10 mouse cellular contexts compared by ENCODE assay signal in genomic region chr14:20144093-20144492, GRCm38 (mm10). TPM values are rescaled to one million over a fixed set of nuclear protein-coding genes. Genes with fewer than 3 reads are reported as not detected.
DNase-seq lines count a peak whose midpoint lies in the region; ATAC-seq and TF ChIP-seq lines count a peak whose summit lies in the region.
"Had no signal": no experiment of that assay in that cellular context is flagged by ENCODE, and none has a peak within 500 bp of the region (broad histone marks: within the 10 kb centered on the region; RNA-seq: fewer than 3 reads in every experiment).

No protein-coding gene starts in this region.

- H3K9ac ChIP-seq in forebrain, postnatal 0 days: no peak overlapping the region
- no peak overlapping the region for H3K9ac ChIP-seq in limb, embryonic 14.5 days (ENCODE audit: low read depth, low read length, severe bottlenecking)
- H3K9ac ChIP-seq: embryonic facial prominence, embryonic 12.5 days; stomach, embryonic 15.5 days had no signal

- no peaks in the 10 kb centered on the region for H3K4me1 ChIP-seq in forebrain, postnatal 0 days (ENCODE audit: insufficient read depth)
- no peaks in the 10 kb centered on the region for H3K4me1 ChIP-seq in limb, embryonic 14.5 days (ENCODE audit: control insufficient read depth, insufficient read depth, low read length)
- H3K4me1 ChIP-seq: embryonic facial prominence, embryonic 12.5 days had no signal

- WGBS in forebrain, postnatal 0 days: 29% methylated on average over 4 of the region's 4 CpGs
- 40% methylated on average over 4 of the region's 4 CpGs for WGBS in limb, embryonic 14.5 days

- H3K4me3 ChIP-seq in forebrain, postnatal 0 days (ENCODE audit: low read depth, low read length): no peak overlapping the region
- no peak overlapping the region for H3K4me3 ChIP-seq in limb, embryonic 14.5 days (replicated peaks; ENCODE audit: low read length)
- H3K4me3 ChIP-seq: embryonic facial prominence, embryonic 12.5 days; stomach, embryonic 15.5 days had no signal

- no peak overlapping the region for H3K4me2 ChIP-seq in forebrain, postnatal 0 days (ENCODE audit: low read depth)
- no peak overlapping the region for H3K4me2 ChIP-seq in limb, embryonic 14.5 days (replicated peaks; ENCODE audit: low read depth, low read length, severe bottlenecking)
- H3K4me2 ChIP-seq: embryonic facial prominence, embryonic 12.5 days; stomach, embryonic 15.5 days had no signal

- no peaks in the 10 kb centered on the region for H3K9me3 ChIP-seq in forebrain, postnatal 0 days (ENCODE audit: low read length)
- no peaks in the 10 kb centered on the region for H3K9me3 ChIP-seq in limb, embryonic 14.5 days (ENCODE audit: control insufficient read depth, low read length)
- H3K9me3 ChIP-seq: embryonic facial prominence, embryonic 12.5 days; stomach, embryonic 15.5 days had no signal

- TF ChIP-seq POLR2A in limb, embryonic 14.5 days (IDR thresholded peaks at IDR 0.05; ENCODE audit: borderline replicate concordance, extremely low read depth, insufficient read depth, insufficient read length): no peak

- ATAC-seq in cerebellum, adult (ENCODE audit: insufficient number of reproducible peaks, low FRiP score, low TSS enrichment): no peak
- peak; percentile 66 for ATAC-seq in forebrain, postnatal 0 days
- ATAC-seq in limb, embryonic 14.5 days (ENCODE audit: low FRiP score, low read depth): peak; percentile 44; the same call in 1 of the 2 replicates

- no peak for TF ChIP-seq CTCF in forebrain, postnatal 0 days (IDR thresholded peaks at IDR 0.05; ENCODE audit: low read depth)

- peak; percentile 9 for DNase-seq in cerebellum, adult 9-11 months
- peak; percentile 82 for DNase-seq in brain, adult 2 months (ENCODE audit: low read depth, low spot score)
- peak; percentile 4 for DNase-seq in forebrain, postnatal 0 days
- no peak for DNase-seq in limb, embryonic 14.5 days (ENCODE audit: low spot score)
- no peak for DNase-seq in T-cell, adult 2 months (ENCODE audit: low spot score)
- DNase-seq in ovary, postnatal 36 days (ENCODE audit: low spot score): no peak
- DNase-seq in thymus, postnatal 10 days (ENCODE audit: low spot score in 2 of 2): no peak

- no peaks in the 10 kb centered on the region for H3K36me3 ChIP-seq in forebrain, postnatal 0 days (ENCODE audit: insufficient read depth)
- H3K36me3 ChIP-seq in limb, embryonic 14.5 days (ENCODE audit: control insufficient read depth, insufficient read depth, low read length): 0 out of 2 replicates have a peak, but pooled peaks cover 8% of the 10 kb centered on the region
- H3K36me3 ChIP-seq: stomach, embryonic 15.5 days had no signal

- H3K27ac ChIP-seq in forebrain, postnatal 0 days (ENCODE audit: low read depth, low read length): no peak overlapping the region; the same call in 1 of the 2 replicates
- H3K27ac ChIP-seq in limb, embryonic 14.5 days (replicated peaks; ENCODE audit: low read depth, low read length): peak overlapping the region; percentile 52
- H3K27ac ChIP-seq: embryonic facial prominence, embryonic 12.5 days; stomach, embryonic 15.5 days had no signal

- no peaks in the 10 kb centered on the region for H3K27me3 ChIP-seq in forebrain, postnatal 0 days (ENCODE audit: insufficient read depth, low read length)
- H3K27me3 ChIP-seq in limb, embryonic 14.5 days (ENCODE audit: control insufficient read depth, insufficient read depth, low read length): no peaks in the 10 kb centered on the region
- H3K27me3 ChIP-seq: embryonic facial prominence, embryonic 12.5 days; stomach, embryonic 15.5 days had no signal

RNA-seq across cellular contexts. Expression of gene Saysd1, which starts 5.8 kb away (rescaled TPM):
- 5.6 and 7.8 TPM in 2 replicates for total RNA-seq in forebrain, postnatal 0 days (2014; rRNA removed)
- 12.2 and 16.5 TPM in 2 replicates for polyA plus RNA-seq in forebrain, postnatal 0 days (2015; fragmentation: Nextera tagmentation; extraction: Ambion mirVana)
- polyA plus RNA-seq in limb, embryonic 14.5 days (2012; rRNA removed): 8.9 and 9.7 TPM in 2 replicates
- 14.1 and 15.6 TPM in 2 replicates for polyA plus RNA-seq in limb, embryonic 14.5 days (2014; fragmentation: Nextera tagmentation; extraction: Ambion mirVana)

RNA-seq across cellular contexts. Expression of gene Kcnk5, which starts 37.5 kb away (rescaled TPM):
- 0.76 and 1.0 TPM in 2 replicates for total RNA-seq in forebrain, postnatal 0 days (2014; rRNA removed)
- 0.63 and 0.71 TPM in 2 replicates for polyA plus RNA-seq in forebrain, postnatal 0 days (2015; fragmentation: Nextera tagmentation; extraction: Ambion mirVana)
- 5.3 and 5.5 TPM in 2 replicates for polyA plus RNA-seq in limb, embryonic 14.5 days (2012; rRNA removed)
- 4.1 and 4.5 TPM in 2 replicates for polyA plus RNA-seq in limb, embryonic 14.5 days (2014; fragmentation: Nextera tagmentation; extraction: Ambion mirVana)

Comparison
In these comparisons a context has a peak if more than half of its experiments do, and no peak if none do; other contexts are left out.
1. DNase-seq: peak in cerebellum, adult 9-11 months (single experiment), brain, adult 2 months (single experiment) and forebrain, postnatal 0 days (single experiment); none in limb, embryonic 14.5 days (single experiment), T-cell, adult 2 months (single experiment), ovary, postnatal 36 days (single experiment) and thymus, postnatal 10 days (0 of 2).